Mouse (Mus musculus): ENCODE data around the gene Ngdn. TPM values are rescaled to one million over a fixed set of nuclear protein-coding genes. Genes with fewer than 3 reads are reported as not detected.
A peak's percentile ranks its signal among the peaks of the same experiment; 100 is the strongest.
"Not testable (repeated sequence)": the region's sequence is repeated elsewhere in the genome, so short reads cannot be mapped to it uniquely, and the experiment has no call there.

Ngdn gene
- total and polyA plus RNA-seq, 2 experiments from 2014 or later: 50.1 to 50.9 TPM

- no peak for DNase-seq (ENCODE audit: low spot score)
- H3K27ac ChIP-seq (ENCODE audit: low read depth): no peak overlapping the region
- H3K9me3 ChIP-seq (replicated peaks; ENCODE audit: control insufficient read depth, low read length): no peaks in the 10 kb centered on the region
- TF ChIP-seq CTCF (IDR thresholded peaks at IDR 0.05; ENCODE audit: low read depth) (peak; percentile 41), EP300 (IDR thresholded peaks at IDR 0.05; ENCODE audit: low read depth) (no peak)
- H3K4me3 ChIP-seq (ENCODE audit: low read depth, low read length): no peak overlapping the region
- peaks cover 14% of the 10 kb centered on the region for H3K36me3 ChIP-seq (replicated peaks; ENCODE audit: control insufficient read depth, insufficient read depth, low read length)
- no peak overlapping the region for H3K4me2 ChIP-seq (ENCODE audit: low read depth, low read length)
- ATAC-seq (ENCODE audit: insufficient read depth, low read depth): no peak
- 9% methylated on average over 11 of the region's 11 CpGs for WGBS
- H3K4me1 ChIP-seq (ENCODE audit: control insufficient read depth, insufficient read depth): no peaks in the 10 kb centered on the region
- H3K27me3 ChIP-seq (ENCODE audit: control insufficient read depth, insufficient read depth, low read length): no peaks in the 10 kb centered on the region
- no peak overlapping the region for H3K9ac ChIP-seq (replicated peaks; ENCODE audit: low read depth, low read length)
Measured at GRCm38 (mm10) chr14:55029034-55029698, 13.9 kb downstream of the Ngdn start.

GRCm38 (mm10) chr14:55032695-55033225, 17.5 kb downstream of the Ngdn start:
- Histone ChIP-seq H3K36me3 (replicated peaks; ENCODE audit: control insufficient read depth, insufficient read depth, low read length) (no peaks in the 10 kb centered on the region), H3K9ac (replicated peaks; ENCODE audit: low read depth, low read length) (no peak overlapping the region), H3K27ac (ENCODE audit: low read depth) (no peak overlapping the region), H3K4me1 (ENCODE audit: control insufficient read depth, insufficient read depth) (no peaks in the 10 kb centered on the region), H3K9me3 (replicated peaks; ENCODE audit: control insufficient read depth, low read length) (no peaks in the 10 kb centered on the region), H3K27me3 (ENCODE audit: control insufficient read depth, insufficient read depth, low read length) (no peaks in the 10 kb centered on the region), H3K4me2 (ENCODE audit: low read depth, low read length) (no peak overlapping the region), H3K4me3 (ENCODE audit: low read depth, low read length) (no peak overlapping the region)
- DNase-seq (ENCODE audit: low spot score) (no peak), ATAC-seq (ENCODE audit: insufficient read depth, low read depth) (no peak)
- 43% methylated on average over 19 of the region's 19 CpGs for WGBS
- TF ChIP-seq CTCF (IDR thresholded peaks at IDR 0.05; ENCODE audit: low read depth) (no peak), EP300 (IDR thresholded peaks at IDR 0.05; ENCODE audit: low read depth) (no peak)

GRCm38 (mm10) chr14:55043694-55044093, 28.4 kb downstream of the Ngdn start:
- not testable (repeated sequence) for H3K4me3 ChIP-seq (ENCODE audit: low read depth, low read length); H3K4me2 ChIP-seq (ENCODE audit: low read depth, low read length)

GRCm38 (mm10) chr14:55047971-55048531, 32.8 kb downstream of the Ngdn start:
- DNase-seq (ENCODE audit: low spot score): no peak
- Histone ChIP-seq H3K27ac (ENCODE audit: low read depth) (no peak overlapping the region), H3K36me3 (replicated peaks; ENCODE audit: control insufficient read depth, insufficient read depth, low read length) (no peaks in the 10 kb centered on the region), H3K9me3 (replicated peaks; ENCODE audit: control insufficient read depth, low read length) (no peaks in the 10 kb centered on the region), H3K4me1 (ENCODE audit: control insufficient read depth, insufficient read depth) (no peaks in the 10 kb centered on the region), H3K9ac (replicated peaks; ENCODE audit: low read depth, low read length) (no peak overlapping the region), H3K4me2 (ENCODE audit: low read depth, low read length) (no peak overlapping the region), H3K4me3 (ENCODE audit: low read depth, low read length) (no peak overlapping the region), H3K27me3 (ENCODE audit: control insufficient read depth, insufficient read depth, low read length) (no peaks in the 10 kb centered on the region)
- no peak for ATAC-seq (ENCODE audit: insufficient read depth, low read depth)
- WGBS: 58% methylated on average over 2 of the region's 2 CpGs
- TF ChIP-seq EP300 (IDR thresholded peaks at IDR 0.05; ENCODE audit: low read depth) (no peak), CTCF (IDR thresholded peaks at IDR 0.05; ENCODE audit: low read depth) (no peak)

More at GRCm38 (mm10) chr14:55043694-55044093, 28.4 kb downstream of the Ngdn start:
- H3K9me3 ChIP-seq (replicated peaks; ENCODE audit: control insufficient read depth, low read length); ATAC-seq (ENCODE audit: insufficient read depth, low read depth); H3K9ac ChIP-seq (replicated peaks; ENCODE audit: low read depth, low read length); DNase-seq (ENCODE audit: low spot score); H3K27me3 ChIP-seq (ENCODE audit: control insufficient read depth, insufficient read depth, low read length); H3K36me3 ChIP-seq (replicated peaks; ENCODE audit: control insufficient read depth, insufficient read depth, low read length); H3K4me1 ChIP-seq (ENCODE audit: control insufficient read depth, insufficient read depth); H3K27ac ChIP-seq (ENCODE audit: low read depth): not testable (repeated sequence)
- WGBS: no CpG with 5 or more reads among the region's 2 CpGs

- 68% methylated on average over 9 of the region's 9 CpGs for WGBS
- no peak for TF ChIP-seq EP300 (IDR thresholded peaks at IDR 0.05; ENCODE audit: low read depth)
- H3K4me3 ChIP-seq (ENCODE audit: low read depth, low read length): no peak overlapping the region
- no peak overlapping the region for H3K4me2 ChIP-seq (ENCODE audit: low read depth, low read length)
- no peaks in the 10 kb centered on the region for H3K36me3 ChIP-seq (replicated peaks; ENCODE audit: control insufficient read depth, insufficient read depth, low read length)
- H3K4me1 ChIP-seq (ENCODE audit: control insufficient read depth, insufficient read depth): no peaks in the 10 kb centered on the region
- no peaks in the 10 kb centered on the region for H3K27me3 ChIP-seq (ENCODE audit: control insufficient read depth, insufficient read depth, low read length)
- DNase-seq (ENCODE audit: low spot score): no peak
- no peak overlapping the region for H3K27ac ChIP-seq (ENCODE audit: low read depth)
- H3K9me3 ChIP-seq (replicated peaks; ENCODE audit: control insufficient read depth, low read length): no peaks in the 10 kb centered on the region
- ATAC-seq (ENCODE audit: insufficient read depth, low read depth): no peak
- H3K9ac ChIP-seq (replicated peaks; ENCODE audit: low read depth, low read length): no peak overlapping the region
Measured at GRCm38 (mm10) chr14:55052496-55052895, 37.2 kb downstream of the Ngdn start.

- Histone ChIP-seq H3K4me2 (ENCODE audit: low read depth, low read length) (no peak overlapping the region), H3K9ac (replicated peaks; ENCODE audit: low read depth, low read length) (no peak overlapping the region), H3K27ac (ENCODE audit: low read depth) (no peak overlapping the region), H3K27me3 (ENCODE audit: control insufficient read depth, insufficient read depth, low read length) (no peaks in the 10 kb centered on the region), H3K4me3 (ENCODE audit: low read depth, low read length) (no peak overlapping the region), H3K36me3 (replicated peaks; ENCODE audit: control insufficient read depth, insufficient read depth, low read length) (no peaks in the 10 kb centered on the region), H3K9me3 (replicated peaks; ENCODE audit: control insufficient read depth, low read length) (no peaks in the 10 kb centered on the region), H3K4me1 (ENCODE audit: control insufficient read depth, insufficient read depth) (no peaks in the 10 kb centered on the region)
- WGBS: 73% methylated on average over 4 of the region's 4 CpGs
- no peak for ATAC-seq (ENCODE audit: insufficient read depth, low read depth)
- TF ChIP-seq EP300 (IDR thresholded peaks at IDR 0.05; ENCODE audit: low read depth) (no peak), CTCF (IDR thresholded peaks at IDR 0.05; ENCODE audit: low read depth) (no peak)
- DNase-seq (ENCODE audit: low spot score): no peak
Measured at GRCm38 (mm10) chr14:55053050-55053449, 37.8 kb downstream of the Ngdn start.
